In the genomic region with DNA sequence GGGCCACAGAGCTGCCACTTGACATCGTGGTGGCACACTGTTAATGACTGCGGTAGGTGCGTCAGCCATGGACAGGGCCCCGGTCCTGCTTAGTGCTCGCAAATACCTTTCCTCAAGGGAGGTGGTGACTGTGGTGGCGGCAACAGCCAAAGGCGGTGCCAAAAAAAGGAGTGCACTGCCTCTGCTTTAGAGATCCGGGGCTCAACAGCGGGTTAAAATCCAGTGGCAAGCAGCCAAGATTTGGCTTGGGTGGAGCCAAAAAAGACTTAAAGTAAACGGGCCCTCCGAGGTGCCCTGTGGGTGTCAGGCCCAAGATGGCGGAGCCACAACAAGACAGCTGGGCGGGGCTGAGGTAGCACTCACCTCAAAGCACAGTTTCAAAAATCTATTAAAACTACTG, we compare ENCODE assay signal across 34 mouse cellular contexts. TPM values are rescaled to one million over a fixed set of nuclear protein-coding genes. Genes with fewer than 3 reads are reported as not detected.
"Had no signal": no experiment of that assay in that cellular context is flagged by ENCODE, and none has a peak within 500 bp of the region (broad histone marks: within the 10 kb centered on the region; RNA-seq: fewer than 3 reads in every experiment).

No protein-coding gene starts in this region.

- H3K27ac ChIP-seq: heart, embryonic 10.5 days; heart, embryonic 13.5 days; heart, embryonic 15.5 days; hindbrain, embryonic 10.5 days; hindbrain, embryonic 12.5 days; hindbrain, embryonic 13.5 days; hindbrain, embryonic 14.5 days; hindbrain, embryonic 15.5 days; hindbrain, postnatal 0 days; intestine, embryonic 15.5 days; kidney, embryonic 15.5 days; kidney, postnatal 0 days; layer of hippocampus, adult 2 months; left cerebral cortex, adult 2 months had no signal

- ATAC-seq: hindbrain, embryonic 16.5 days; hindbrain, postnatal 0 days; inflammation-experienced regulatory T-cells, adult 6 months; intestine, embryonic 15.5 days; intestine, embryonic 16.5 days; intestine, postnatal 0 days had no signal

- H3K9ac ChIP-seq: heart, embryonic 13.5 days; heart, embryonic 15.5 days; hindbrain, embryonic 12.5 days; hindbrain, embryonic 13.5 days; hindbrain, embryonic 14.5 days; hindbrain, embryonic 15.5 days; intestine, embryonic 15.5 days; kidney, embryonic 15.5 days had no signal

- DNase-seq: heart, postnatal 10 days; heart, postnatal 14 days; heart, postnatal 36 days; heart, postnatal 4 days; kidney, adult 11 months; kidney, adult 18-20 months; kidney, adult 2 months; kidney, adult 8-10 months; kidney, adult 9 months; kidney, postnatal 10 days; kidney, postnatal 14 days; kidney, postnatal 36 days; kidney, postnatal 4 days; layer of hippocampus, adult 9-11 months; layer of hippocampus, postnatal 36 days had no signal

- H3K4me1 ChIP-seq: heart, embryonic 10.5 days; heart, embryonic 13.5 days; heart, embryonic 15.5 days; hindbrain, embryonic 10.5 days; hindbrain, embryonic 12.5 days; hindbrain, embryonic 13.5 days; hindbrain, embryonic 15.5 days; intestine, embryonic 15.5 days; kidney, embryonic 15.5 days had no signal

- H3K9me3 ChIP-seq: intestine, embryonic 15.5 days had no signal

- H3K27me3 ChIP-seq: heart, embryonic 13.5 days; heart, embryonic 15.5 days; hindbrain, embryonic 12.5 days; hindbrain, embryonic 13.5 days; hindbrain, embryonic 15.5 days; intestine, embryonic 15.5 days; kidney, embryonic 15.5 days had no signal

- H3K4me2 ChIP-seq: heart, embryonic 11.5 days; heart, embryonic 13.5 days; heart, embryonic 15.5 days; hindbrain, embryonic 12.5 days; hindbrain, embryonic 13.5 days; hindbrain, embryonic 14.5 days; hindbrain, embryonic 15.5 days; intestine, embryonic 15.5 days; kidney, embryonic 15.5 days had no signal

- H3K4me3 ChIP-seq: heart, embryonic 10.5 days; heart, embryonic 13.5 days; heart, embryonic 15.5 days; hindbrain, embryonic 10.5 days; hindbrain, embryonic 12.5 days; hindbrain, embryonic 13.5 days; hindbrain, embryonic 15.5 days; intestine, embryonic 15.5 days; kidney, embryonic 15.5 days; layer of hippocampus, adult 2 months; left cerebral cortex, adult 2 months had no signal

- H3K36me3 ChIP-seq: heart, embryonic 10.5 days; heart, embryonic 13.5 days; heart, embryonic 15.5 days; hindbrain, embryonic 15.5 days; intestine, embryonic 15.5 days; kidney, embryonic 15.5 days had no signal

RNA-seq across cellular contexts. Expression of a gene that starts 7.7 kb away (rescaled TPM):
- polyA plus RNA-seq: inflammation-experienced regulatory T-cells, adult 6 months had no signal
